Mouse (Mus musculus): Measurements from ENCODE around the gene Itga5.

- TF ChIP-seq CHD2 (IDR thresholded peaks at IDR 0.05; ENCODE audit: low read depth, low read length): no peak
- no peak for TF ChIP-seq HCFC1 (IDR thresholded peaks at IDR 0.05; ENCODE audit: borderline replicate concordance, insufficient read depth, low read length)
These were observed 840 bp downstream of the Itga5 start for GRCm38 (mm10) chr15:103365471-103366375.
